ENCODE assay signal across 22 mouse cellular contexts in the genomic region with DNA sequence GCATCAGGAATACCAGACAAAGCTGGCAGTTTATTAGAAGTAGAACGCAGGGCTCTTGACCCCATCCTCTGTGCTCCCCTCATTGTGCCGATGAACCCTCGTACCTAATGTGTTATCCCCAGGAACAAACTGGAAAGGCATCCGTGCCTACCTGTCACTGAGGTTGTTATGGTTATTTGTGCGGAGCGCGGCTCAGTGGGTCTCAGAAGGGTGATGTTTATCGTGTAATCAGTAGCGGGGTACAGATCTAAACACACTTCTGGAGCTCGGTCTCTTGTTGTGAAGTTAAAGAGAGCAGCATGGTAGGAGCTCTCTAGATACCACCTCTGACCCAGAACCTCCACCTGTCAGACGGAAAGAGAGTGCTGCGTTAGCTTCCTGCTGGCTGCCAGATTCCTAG.
"Had no signal": no experiment of that assay in that cellular context is flagged by ENCODE, and none has a peak within 500 bp of the region (broad histone marks: within the 10 kb centered on the region; RNA-seq: fewer than 3 reads in every experiment).

No protein-coding gene starts in this region.

- H3K27ac ChIP-seq: gastrocnemius, adult 2 months; heart, adult 2 months; hindbrain, embryonic 10.5 days; hindbrain, embryonic 12.5 days; hindbrain, embryonic 14.5 days; intestine, embryonic 15.5 days; left cerebral cortex, adult 2 months; limb, embryonic 10.5 days; limb, embryonic 12.5 days; liver, embryonic 13.5 days had no signal

- DNase-seq: gastrocnemius, adult 2 months; gastrocnemius, postnatal 10 days; gastrocnemius, postnatal 25 days; heart, adult 2 months; heart, postnatal 10 days; heart, postnatal 4 days; kidney, adult 18-20 months; kidney, adult 8-10 months; kidney, postnatal 10 days; kidney, postnatal 25 days; kidney, postnatal 4 days; liver; liver, embryonic 13.5 days had no signal

- H3K36me3 ChIP-seq: hindbrain, embryonic 10.5 days; hindbrain, embryonic 12.5 days; intestine, embryonic 15.5 days; limb, embryonic 10.5 days; limb, embryonic 12.5 days had no signal

- H3K4me3 ChIP-seq: gastrocnemius, adult 2 months; heart, adult 2 months; heart, embryonic 10.5 days; heart, embryonic 12.5 days; hindbrain, embryonic 10.5 days; hindbrain, embryonic 12.5 days; intestine, embryonic 15.5 days; left cerebral cortex, adult 2 months; limb, embryonic 10.5 days; limb, embryonic 12.5 days; liver, embryonic 13.5 days had no signal
